Mouse (Mus musculus): Measurements from ENCODE around the gene Hectd2. TPM values are rescaled to one million over a fixed set of nuclear protein-coding genes. Genes with fewer than 3 reads are reported as not detected.

Gene Hectd2
- polyA plus RNA-seq, 1 experiment: not detected

DNA sequence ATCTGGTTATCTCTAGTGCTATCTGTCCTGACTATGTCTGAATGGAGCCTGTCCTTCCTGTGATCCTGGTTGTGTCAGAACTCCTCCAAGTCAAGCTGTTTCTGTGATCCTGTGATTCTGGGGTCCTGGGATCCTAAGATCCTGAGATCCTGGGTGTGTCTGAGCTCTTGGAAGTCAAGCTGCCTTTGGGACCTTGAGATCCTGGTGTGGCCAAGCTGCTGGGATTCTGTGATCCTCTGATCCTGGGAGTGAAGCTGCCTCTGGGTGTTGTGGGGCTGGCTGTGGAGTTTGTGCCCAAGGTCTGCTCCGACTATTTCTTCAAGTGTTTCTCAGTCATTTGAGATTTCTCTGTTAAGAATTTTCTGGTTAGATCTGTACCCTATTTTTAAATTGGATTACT, 98.2 kb downstream of the Hectd2 start:
- Histone ChIP-seq H3K4me1 (ENCODE audit: control insufficient read depth, insufficient read depth, low read length) (no peaks in the 10 kb centered on the region), H3K27ac (ENCODE audit: insufficient read depth, low read depth, low read length) (no peak overlapping the region), H3K4me3 (ENCODE audit: insufficient read depth, low read depth, low read length) (no peak overlapping the region)
- TF ChIP-seq CTCF (IDR thresholded peaks at IDR 0.05; ENCODE audit: insufficient read depth, low read depth, low read length) (no peak), POLR2A (IDR thresholded peaks at IDR 0.05; ENCODE audit: insufficient read depth, low read depth, low read length) (no peak)
- 96% methylated on average over 1 of the region's 1 CpGs for WGBS

DNA sequence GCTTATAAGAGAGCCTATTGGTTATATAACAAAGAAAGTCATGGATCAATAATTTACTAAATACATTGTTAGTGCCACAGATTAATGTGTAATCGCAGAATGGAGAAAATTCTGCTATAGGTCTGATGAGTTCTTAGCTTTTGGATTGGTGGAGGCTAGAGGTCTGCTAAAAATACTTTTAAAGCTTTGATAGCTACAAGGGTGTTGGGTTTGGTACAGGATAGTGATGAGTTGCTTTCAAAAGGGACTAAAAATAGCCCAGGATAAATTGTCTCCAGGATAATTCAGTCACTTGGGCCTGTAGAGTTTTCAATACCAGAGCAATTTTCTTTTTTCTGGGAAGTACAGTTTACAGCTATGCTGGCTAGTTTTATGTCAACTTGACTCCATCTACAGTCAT, 108.3 kb downstream of the Hectd2 start:
- Histone ChIP-seq H3K4me1 (ENCODE audit: control insufficient read depth, insufficient read depth, low read length) (0 out of 2 replicates have a peak, but pooled peaks cover 2% of the 10 kb centered on the region), H3K4me3 (ENCODE audit: insufficient read depth, low read depth, low read length) (no peak overlapping the region), H3K27ac (ENCODE audit: insufficient read depth, low read depth, low read length) (no peak overlapping the region)
- TF ChIP-seq POLR2A (IDR thresholded peaks at IDR 0.05; ENCODE audit: insufficient read depth, low read depth, low read length): no peak
- no peak for TF ChIP-seq CTCF (IDR thresholded peaks at IDR 0.05; ENCODE audit: insufficient read depth, low read depth, low read length)
- WGBS: 88% methylated on average over 1 of the region's 1 CpGs

DNA sequence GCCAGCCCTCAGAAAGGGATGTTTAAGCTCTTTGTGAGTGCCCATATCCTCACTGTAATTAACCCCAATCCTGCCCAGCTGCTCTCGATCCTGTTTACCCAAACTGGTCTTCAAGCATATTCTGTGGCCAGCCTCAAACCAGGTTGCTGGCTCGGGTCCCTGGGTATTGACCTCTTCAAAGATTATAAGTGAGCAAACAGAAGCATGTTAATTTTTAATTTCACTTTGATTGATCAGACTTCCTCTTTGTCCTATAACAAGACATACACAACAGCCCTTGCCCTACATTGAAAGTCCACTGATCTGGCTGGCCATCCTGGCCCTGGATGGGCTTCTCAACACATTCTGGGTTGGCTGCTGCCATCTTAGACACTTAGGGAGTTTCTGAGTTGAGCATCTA, 109.5 kb downstream of the Hectd2 start:
- WGBS: 68% methylated on average over 2 of the region's 2 CpGs
- Histone ChIP-seq H3K4me3 (ENCODE audit: insufficient read depth, low read depth, low read length) (no peak overlapping the region), H3K4me1 (ENCODE audit: control insufficient read depth, insufficient read depth, low read length) (0 out of 2 replicates have a peak, but pooled peaks cover 2% of the 10 kb centered on the region), H3K27ac (ENCODE audit: insufficient read depth, low read depth, low read length) (no peak overlapping the region)
- no peak for TF ChIP-seq POLR2A (IDR thresholded peaks at IDR 0.05; ENCODE audit: insufficient read depth, low read depth, low read length)
- no peak for TF ChIP-seq CTCF (IDR thresholded peaks at IDR 0.05; ENCODE audit: insufficient read depth, low read depth, low read length)

DNA sequence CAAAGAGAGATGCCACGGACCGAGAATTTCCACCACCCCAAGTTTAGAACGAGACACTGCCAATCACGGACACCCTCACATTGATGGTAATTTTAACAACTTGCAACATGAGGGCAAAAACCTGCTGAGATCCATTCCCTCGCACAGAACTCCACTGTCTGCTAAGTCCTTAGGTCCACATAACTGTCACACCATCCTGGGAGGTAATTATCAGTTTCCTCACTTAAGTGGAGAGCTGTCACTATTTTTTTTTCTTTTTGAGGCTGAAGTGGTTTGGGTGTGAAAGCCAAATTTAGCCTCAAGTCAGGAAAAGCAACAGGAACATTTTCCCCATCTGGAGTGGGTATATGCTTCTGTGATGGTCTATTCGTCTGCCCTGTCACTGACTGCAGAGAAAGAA, 110.0 kb downstream of the Hectd2 start:
- WGBS: 73% methylated on average over 6 of the region's 6 CpGs
- 0 out of 2 replicates have a peak, but pooled peaks cover 2% of the 10 kb centered on the region for H3K4me1 ChIP-seq (ENCODE audit: control insufficient read depth, insufficient read depth, low read length)
- no peak overlapping the region for H3K27ac ChIP-seq (ENCODE audit: insufficient read depth, low read depth, low read length)
- no peak overlapping the region for H3K4me3 ChIP-seq (ENCODE audit: insufficient read depth, low read depth, low read length)
- TF ChIP-seq POLR2A (IDR thresholded peaks at IDR 0.05; ENCODE audit: insufficient read depth, low read depth, low read length): no peak
- TF ChIP-seq CTCF (IDR thresholded peaks at IDR 0.05; ENCODE audit: insufficient read depth, low read depth, low read length): no peak

DNA sequence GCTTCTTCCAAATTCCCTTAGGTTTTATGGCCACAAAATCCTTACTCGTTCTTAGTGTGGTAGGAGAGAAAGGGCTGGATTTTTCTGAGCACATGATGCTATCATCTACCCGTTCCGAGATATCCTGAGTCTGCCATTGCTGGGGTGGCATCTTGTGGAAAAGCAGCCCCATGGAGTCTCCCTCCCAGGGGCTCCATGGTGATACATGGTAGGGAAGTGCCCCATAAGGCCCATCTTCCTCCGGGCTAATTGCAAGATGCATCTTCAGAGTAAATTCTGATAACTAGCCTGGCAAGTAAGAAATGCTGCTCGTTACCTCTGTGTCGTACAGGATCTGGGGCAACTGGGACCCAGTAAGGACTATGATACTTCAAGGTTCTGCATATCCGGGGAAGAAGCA, 110.8 kb downstream of the Hectd2 start:
- Histone ChIP-seq H3K4me3 (ENCODE audit: insufficient read depth, low read depth, low read length) (no peak overlapping the region), H3K4me1 (ENCODE audit: control insufficient read depth, insufficient read depth, low read length) (0 out of 2 replicates have a peak, but pooled peaks cover 2% of the 10 kb centered on the region), H3K27ac (ENCODE audit: insufficient read depth, low read depth, low read length) (no peak overlapping the region)
- WGBS: 88% methylated on average over 7 of the region's 7 CpGs
- TF ChIP-seq CTCF (IDR thresholded peaks at IDR 0.05; ENCODE audit: insufficient read depth, low read depth, low read length) (no peak), POLR2A (IDR thresholded peaks at IDR 0.05; ENCODE audit: insufficient read depth, low read depth, low read length) (no peak)

DNA sequence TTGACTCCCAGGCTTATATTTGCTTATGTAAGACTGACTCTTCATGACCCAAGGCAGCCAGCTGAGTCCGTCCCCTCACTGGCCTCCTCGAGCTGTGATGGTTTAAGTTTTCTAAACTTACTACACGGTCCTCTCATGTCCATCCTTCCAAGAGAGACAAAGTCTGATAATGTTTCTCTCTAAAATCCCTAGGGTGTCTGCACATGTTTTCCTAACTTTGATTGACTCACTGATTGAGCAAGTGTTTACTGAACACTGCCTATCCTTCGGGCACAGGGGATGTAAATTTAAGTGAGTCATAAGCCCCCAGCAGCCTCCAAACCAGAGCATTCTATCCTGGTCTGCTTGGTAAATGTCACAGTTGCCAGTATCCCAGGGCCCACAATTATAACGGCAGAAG, 111.2 kb downstream of the Hectd2 start:
- no peak overlapping the region for H3K4me3 ChIP-seq (ENCODE audit: insufficient read depth, low read depth, low read length)
- 81% methylated on average over 5 of the region's 5 CpGs for WGBS
- 0 out of 2 replicates have a peak, but pooled peaks cover 2% of the 10 kb centered on the region for H3K4me1 ChIP-seq (ENCODE audit: control insufficient read depth, insufficient read depth, low read length)
- TF ChIP-seq CTCF (IDR thresholded peaks at IDR 0.05; ENCODE audit: insufficient read depth, low read depth, low read length): no peak
- no peak for TF ChIP-seq POLR2A (IDR thresholded peaks at IDR 0.05; ENCODE audit: insufficient read depth, low read depth, low read length)
- H3K27ac ChIP-seq (ENCODE audit: insufficient read depth, low read depth, low read length): no peak overlapping the region

DNA sequence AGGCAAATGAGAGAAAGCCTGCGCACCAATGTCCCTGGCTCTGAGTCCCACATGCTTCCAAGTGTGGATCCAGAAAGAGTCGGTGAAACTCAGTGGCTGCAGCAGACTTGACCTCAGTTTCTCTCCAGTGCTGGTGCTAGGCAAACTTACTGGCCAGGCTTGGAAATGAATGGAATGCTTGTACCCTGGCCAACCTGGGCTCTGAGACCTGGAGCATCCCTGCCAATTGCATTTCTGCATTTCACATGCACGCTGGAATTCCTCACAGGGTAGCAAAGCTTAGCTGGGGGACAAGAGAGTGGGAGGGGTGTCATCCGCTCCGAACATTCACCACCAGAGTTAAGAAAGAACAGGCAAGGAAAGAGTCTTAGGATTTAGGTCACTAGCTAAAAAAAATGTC, 112.0 kb downstream of the Hectd2 start:
- Histone ChIP-seq H3K4me1 (ENCODE audit: control insufficient read depth, insufficient read depth, low read length) (peaks cover 4% of the 10 kb centered on the region; the same call in 1 of the 2 replicates), H3K27ac (ENCODE audit: insufficient read depth, low read depth, low read length) (no peak overlapping the region), H3K4me3 (ENCODE audit: insufficient read depth, low read depth, low read length) (no peak overlapping the region)
- 87% methylated on average over 5 of the region's 5 CpGs for WGBS
- TF ChIP-seq POLR2A (IDR thresholded peaks at IDR 0.05; ENCODE audit: insufficient read depth, low read depth, low read length) (no peak), CTCF (IDR thresholded peaks at IDR 0.05; ENCODE audit: insufficient read depth, low read depth, low read length) (no peak)

DNA sequence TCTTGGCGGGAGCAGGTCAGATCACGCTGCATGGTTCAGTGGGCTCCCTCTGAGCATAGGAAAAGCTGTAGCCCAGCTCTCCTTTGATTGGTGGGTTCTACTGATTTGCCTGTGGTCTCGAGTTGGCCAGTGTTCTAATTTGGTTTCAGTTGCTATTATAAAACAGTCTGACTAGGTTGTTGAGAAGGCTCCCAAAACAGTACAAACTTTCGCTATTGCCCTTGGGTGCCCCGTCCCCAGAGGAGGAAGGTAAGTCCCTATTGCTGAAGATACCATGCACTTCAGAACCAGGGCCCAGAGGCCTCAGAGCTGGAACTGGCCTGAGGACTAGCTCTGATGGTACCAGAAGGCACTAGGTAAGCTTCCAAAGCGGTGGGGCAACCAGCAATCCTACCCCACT, 112.9 kb downstream of the Hectd2 start:
- no peak overlapping the region for H3K27ac ChIP-seq (ENCODE audit: insufficient read depth, low read depth, low read length)
- no peak overlapping the region for H3K4me3 ChIP-seq (ENCODE audit: insufficient read depth, low read depth, low read length)
- TF ChIP-seq POLR2A (IDR thresholded peaks at IDR 0.05; ENCODE audit: insufficient read depth, low read depth, low read length): no peak
- no peak for TF ChIP-seq CTCF (IDR thresholded peaks at IDR 0.05; ENCODE audit: insufficient read depth, low read depth, low read length)
- H3K4me1 ChIP-seq (ENCODE audit: control insufficient read depth, insufficient read depth, low read length): peaks cover 4% of the 10 kb centered on the region; the same call in 1 of the 2 replicates
- WGBS: 92% methylated on average over 6 of the region's 6 CpGs

DNA sequence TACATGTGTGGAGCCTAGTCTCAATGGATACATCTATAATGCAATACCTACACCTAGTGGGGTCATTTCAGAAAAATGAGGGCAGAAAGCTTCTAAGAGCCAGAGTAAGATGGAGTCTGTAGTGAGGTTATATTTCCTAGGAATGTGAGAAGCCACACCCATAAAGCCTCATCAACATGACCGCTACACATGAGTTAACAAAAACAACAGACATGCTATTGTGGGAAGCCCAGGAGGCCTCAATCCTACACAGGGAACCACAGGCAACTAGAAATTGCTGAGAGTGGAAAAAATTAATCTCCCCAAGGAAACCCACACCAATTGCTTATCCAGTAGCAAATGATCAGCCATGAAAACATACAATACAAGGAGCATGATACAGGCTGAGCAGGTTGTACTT, 113.7 kb downstream of the Hectd2 start:
- H3K4me3 ChIP-seq (ENCODE audit: insufficient read depth, low read depth, low read length): no peak overlapping the region
- WGBS: 93% methylated on average over 1 of the region's 1 CpGs
- H3K4me1 ChIP-seq (ENCODE audit: control insufficient read depth, insufficient read depth, low read length): peaks cover 4% of the 10 kb centered on the region; the same call in 1 of the 2 replicates
- no peak overlapping the region for H3K27ac ChIP-seq (ENCODE audit: insufficient read depth, low read depth, low read length)
- TF ChIP-seq POLR2A (IDR thresholded peaks at IDR 0.05; ENCODE audit: insufficient read depth, low read depth, low read length): no peak
- no peak for TF ChIP-seq CTCF (IDR thresholded peaks at IDR 0.05; ENCODE audit: insufficient read depth, low read depth, low read length)
